Mouse (Mus musculus): ENCODE data around the gene Mvk. TPM values are rescaled to one million over a fixed set of nuclear protein-coding genes. Genes with fewer than 3 reads are reported as not detected.
A peak's percentile ranks its signal among the peaks of the same experiment; 100 is the strongest.

Gene Mvk
- polyA plus RNA-seq, 1 experiment: 20.8 TPM

GRCm38 (mm10) chr5:114412361-114412998, 31.6 kb upstream of the Mvk start:
- no peaks in the 10 kb centered on the region for H3K4me1 ChIP-seq (replicated peaks; ENCODE audit: control insufficient read depth, insufficient read depth, low read length)
- no peak for TF ChIP-seq CTCF (IDR thresholded peaks at IDR 0.05; ENCODE audit: borderline replicate concordance, control insufficient read depth, extremely low read depth, insufficient read depth, low read length, poor library complexity)
- no peak for TF ChIP-seq POLR2A (IDR thresholded peaks at IDR 0.05; ENCODE audit: control insufficient read depth, extremely low read depth, insufficient read depth, low read length, poor library complexity)
- no peak for DNase-seq
- 95% methylated on average over 23 of the region's 23 CpGs for WGBS
- H3K4me3 ChIP-seq (ENCODE audit: control insufficient read depth, insufficient read depth, low read length): no peak overlapping the region
- H3K27me3 ChIP-seq (ENCODE audit: control insufficient read depth, insufficient read depth, low read length): no peaks in the 10 kb centered on the region
- H3K36me3 ChIP-seq (ENCODE audit: control insufficient read depth, insufficient read depth, low read length): peaks cover 93% of the 10 kb centered on the region
- H3K27ac ChIP-seq (ENCODE audit: control insufficient read depth, insufficient read depth, low read length): no peak overlapping the region

GRCm38 (mm10) chr5:114413067-114413735, 30.9 kb upstream of the Mvk start:
- H3K4me3 ChIP-seq (ENCODE audit: control insufficient read depth, insufficient read depth, low read length): no peak overlapping the region
- H3K4me1 ChIP-seq (replicated peaks; ENCODE audit: control insufficient read depth, insufficient read depth, low read length): no peaks in the 10 kb centered on the region
- WGBS: 94% methylated on average over 16 of the region's 16 CpGs
- DNase-seq: no peak
- TF ChIP-seq CTCF (IDR thresholded peaks at IDR 0.05; ENCODE audit: borderline replicate concordance, control insufficient read depth, extremely low read depth, insufficient read depth, low read length, poor library complexity): no peak
- no peak for TF ChIP-seq POLR2A (IDR thresholded peaks at IDR 0.05; ENCODE audit: control insufficient read depth, extremely low read depth, insufficient read depth, low read length, poor library complexity)
- no peaks in the 10 kb centered on the region for H3K27me3 ChIP-seq (ENCODE audit: control insufficient read depth, insufficient read depth, low read length)
- H3K27ac ChIP-seq (ENCODE audit: control insufficient read depth, insufficient read depth, low read length): no peak overlapping the region
- peaks cover 86% of the 10 kb centered on the region for H3K36me3 ChIP-seq (ENCODE audit: control insufficient read depth, insufficient read depth, low read length)

- no peak for DNase-seq
- no peak for TF ChIP-seq CTCF (IDR thresholded peaks at IDR 0.05; ENCODE audit: borderline replicate concordance, control insufficient read depth, extremely low read depth, insufficient read depth, low read length, poor library complexity)
- no peak for TF ChIP-seq POLR2A (IDR thresholded peaks at IDR 0.05; ENCODE audit: control insufficient read depth, extremely low read depth, insufficient read depth, low read length, poor library complexity)
- H3K4me3 ChIP-seq (ENCODE audit: control insufficient read depth, insufficient read depth, low read length): no peak overlapping the region
- WGBS: 100% methylated on average over 5 of the region's 5 CpGs
- H3K27ac ChIP-seq (ENCODE audit: control insufficient read depth, insufficient read depth, low read length): no peak overlapping the region
- H3K4me1 ChIP-seq (replicated peaks; ENCODE audit: control insufficient read depth, insufficient read depth, low read length): no peaks in the 10 kb centered on the region
- peaks cover 86% of the 10 kb centered on the region for H3K36me3 ChIP-seq (ENCODE audit: control insufficient read depth, insufficient read depth, low read length)
- H3K27me3 ChIP-seq (ENCODE audit: control insufficient read depth, insufficient read depth, low read length): no peaks in the 10 kb centered on the region
Measured at GRCm38 (mm10) chr5:114415606-114416005, 28.5 kb upstream of the Mvk start.

- Histone ChIP-seq H3K4me3 (ENCODE audit: control insufficient read depth, insufficient read depth, low read length) (no peak overlapping the region), H3K4me1 (replicated peaks; ENCODE audit: control insufficient read depth, insufficient read depth, low read length) (no peaks in the 10 kb centered on the region), H3K27me3 (ENCODE audit: control insufficient read depth, insufficient read depth, low read length) (no peaks in the 10 kb centered on the region), H3K27ac (ENCODE audit: control insufficient read depth, insufficient read depth, low read length) (no peak overlapping the region), H3K36me3 (ENCODE audit: control insufficient read depth, insufficient read depth, low read length) (peaks cover 74% of the 10 kb centered on the region)
- 83% methylated on average over 8 of the region's 8 CpGs for WGBS
- no peak for DNase-seq
- no peak for TF ChIP-seq POLR2A (IDR thresholded peaks at IDR 0.05; ENCODE audit: control insufficient read depth, extremely low read depth, insufficient read depth, low read length, poor library complexity)
- TF ChIP-seq CTCF (IDR thresholded peaks at IDR 0.05; ENCODE audit: borderline replicate concordance, control insufficient read depth, extremely low read depth, insufficient read depth, low read length, poor library complexity): no peak
Measured at GRCm38 (mm10) chr5:114416855-114417254, 27.2 kb upstream of the Mvk start.

- no peak for TF ChIP-seq POLR2A (IDR thresholded peaks at IDR 0.05; ENCODE audit: control insufficient read depth, extremely low read depth, insufficient read depth, low read length, poor library complexity)
- no peak for TF ChIP-seq CTCF (IDR thresholded peaks at IDR 0.05; ENCODE audit: borderline replicate concordance, control insufficient read depth, extremely low read depth, insufficient read depth, low read length, poor library complexity)
- Histone ChIP-seq H3K27me3 (ENCODE audit: control insufficient read depth, insufficient read depth, low read length) (no peaks in the 10 kb centered on the region), H3K27ac (ENCODE audit: control insufficient read depth, insufficient read depth, low read length) (no peak overlapping the region), H3K36me3 (ENCODE audit: control insufficient read depth, insufficient read depth, low read length) (peaks cover 57% of the 10 kb centered on the region), H3K4me1 (replicated peaks; ENCODE audit: control insufficient read depth, insufficient read depth, low read length) (no peaks in the 10 kb centered on the region), H3K4me3 (ENCODE audit: control insufficient read depth, insufficient read depth, low read length) (no peak overlapping the region)
- WGBS: 90% methylated on average over 8 of the region's 8 CpGs
- DNase-seq: peak; percentile 14
Measured at GRCm38 (mm10) chr5:114418541-114418940, 25.5 kb upstream of the Mvk start.

- Histone ChIP-seq H3K36me3 (ENCODE audit: control insufficient read depth, insufficient read depth, low read length) (peaks cover 30% of the 10 kb centered on the region), H3K27me3 (ENCODE audit: control insufficient read depth, insufficient read depth, low read length) (no peaks in the 10 kb centered on the region), H3K4me1 (replicated peaks; ENCODE audit: control insufficient read depth, insufficient read depth, low read length) (no peaks in the 10 kb centered on the region), H3K27ac (ENCODE audit: control insufficient read depth, insufficient read depth, low read length) (no peak overlapping the region), H3K4me3 (ENCODE audit: control insufficient read depth, insufficient read depth, low read length) (no peak overlapping the region)
- 93% methylated on average over 11 of the region's 11 CpGs for WGBS
- TF ChIP-seq CTCF (IDR thresholded peaks at IDR 0.05; ENCODE audit: borderline replicate concordance, control insufficient read depth, extremely low read depth, insufficient read depth, low read length, poor library complexity): no peak
- TF ChIP-seq POLR2A (IDR thresholded peaks at IDR 0.05; ENCODE audit: control insufficient read depth, extremely low read depth, insufficient read depth, low read length, poor library complexity): no peak
- DNase-seq: no peak
Measured at GRCm38 (mm10) chr5:114421561-114422298, 22.3 kb upstream of the Mvk start.

Measured in thymus, adult 2 months (tissue).